Comparison of ENCODE assay signal across 23 mouse cellular contexts in genomic region chr13:97121341-97121740, GRCm38 (mm10). TPM values are rescaled to one million over a fixed set of nuclear protein-coding genes. Genes with fewer than 3 reads are reported as not detected.
"Had no signal": no experiment of that assay in that cellular context is flagged by ENCODE, and none has a peak within 500 bp of the region (broad histone marks: within the 10 kb centered on the region; RNA-seq: fewer than 3 reads in every experiment).

No protein-coding gene starts in this region.

- ATAC-seq: hindbrain, embryonic 16.5 days; hindbrain, postnatal 0 days; inflammation-experienced regulatory T-cells, adult 6 months; intestine, embryonic 15.5 days; intestine, embryonic 16.5 days; intestine, postnatal 0 days had no signal

- DNase-seq: heart, postnatal 10 days; heart, postnatal 14 days; heart, postnatal 36 days; heart, postnatal 4 days; kidney, adult 11 months; kidney, adult 18-20 months; kidney, adult 2 months; kidney, adult 8-10 months; kidney, adult 9 months; kidney, postnatal 10 days; kidney, postnatal 14 days; kidney, postnatal 25 days; kidney, postnatal 36 days; kidney, postnatal 4 days; layer of hippocampus, adult 9-11 months; layer of hippocampus, postnatal 36 days had no signal

RNA-seq across cellular contexts. Expression of gene Gm6169, which starts 22.3 kb away (rescaled TPM):
- total RNA-seq: layer of hippocampus, adult 2 months had no signal
